Mouse (Mus musculus) spleen, adult 2 months (tissue): ENCODE data around the gene Nfic. TPM values are rescaled to one million over a fixed set of nuclear protein-coding genes. Genes with fewer than 3 reads are reported as not detected.

Experiments used
- DNase-seq, 2 experiments: peaks; one replicate each; pipeline versions ENCODE4 v3.0.0 to v3.0.0-alpha.2; 2012 to 2021; ENCODE audit warnings: low spot score in 2 of 2, low read depth in 1 of 2
- H3K27ac ChIP-seq: fragments of 200-500 bp; 2 replicates; pipeline ENCODE4 v1.5.1; 2012; ENCODE audit warnings: low read length, inconsistent platforms; ENCODE audit not compliant: insufficient read depth
- H3K27me3 ChIP-seq: fragments of 200-500 bp; 2 replicates; pipeline ENCODE4 v1.6.1; 2012; ENCODE audit warnings: mild to moderate bottlenecking, moderate library complexity, low read length, inconsistent platforms; ENCODE audit not compliant: control insufficient read depth, insufficient read depth
- H3K36me3 ChIP-seq: fragments of 200-500 bp; 2 replicates; pipeline ENCODE4 v1.6.1; 2012; ENCODE audit warnings: mild to moderate bottlenecking, low read length, inconsistent platforms; ENCODE audit not compliant: control insufficient read depth, insufficient read depth
- H3K4me1 ChIP-seq: fragments of 200-500 bp; 2 replicates; pipeline ENCODE4 v1.6.1; 2011; ENCODE audit warnings: inconsistent platforms; ENCODE audit not compliant: control insufficient read depth, insufficient read depth, insufficient read length
- H3K4me3 ChIP-seq: fragments of 200-500 bp; 2 replicates; pipeline ENCODE4 v1.5.1; 2011; ENCODE audit warnings: mild to moderate bottlenecking, inconsistent platforms; ENCODE audit not compliant: insufficient read depth, insufficient read length; ENCODE audit errors: extremely low read depth
- CTCF ChIP-seq: fragments of 200-500 bp; IDR thresholded peaks from 2 replicates; pipeline ENCODE4 v1.5.1; 2011; ENCODE audit warnings: mild to moderate bottlenecking, inconsistent platforms; ENCODE audit not compliant: insufficient read depth, insufficient read length, insufficient replicate concordance; ENCODE audit errors: extremely low read depth
- POLR2A ChIP-seq: fragments of 200-500 bp; IDR thresholded peaks from 2 replicates; pipeline ENCODE4 v1.6.1; 2011; ENCODE audit warnings: low read depth, low read length, inconsistent platforms
- WGBS: fragments of 180-500 bp; shearing (Covaris S2); methylation state at CpG from one replicate; pipeline ENCODE4 v1.1.7; 2018; 5-methylcytosine and 5-hydroxymethylcytosine counted together
- polyA plus RNA-seq: library from polyadenylated mRNA; depleted of rRNA; stranded (reverse); fragments of >200 nt; gene quantifications from 2 replicates; pipeline ENCODE4 v1.2.3, GENCODE M21; 2012

The Nfic gene
- polyA plus RNA-seq, 1 experiment = 26.0 TPM

- H3K27ac ChIP-seq = no peak overlapping the region
- WGBS = 24% methylated on average over 5 of the region's 5 CpGs
- no peaks in the 10 kb centered on the region for H3K36me3 ChIP-seq
- peaks cover 13% of the 10 kb centered on the region for H3K4me1 ChIP-seq
- peaks cover 20% of the 10 kb centered on the region for H3K27me3 ChIP-seq
- peak in 1 of 2 experiments; percentile 2 for DNase-seq
- no peak for TF ChIP-seq CTCF
- TF ChIP-seq POLR2A = no peak
- no peak overlapping the region for H3K4me3 ChIP-seq
Measured at GRCm38 (mm10) chr10:81465265-81465645, 9.8 kb upstream of the Nfic start.

- Histone ChIP-seq H3K4me3 (no peak overlapping the region), H3K4me1 (peaks cover 13% of the 10 kb centered on the region), H3K27ac (no peak overlapping the region), H3K27me3 (peaks cover 23% of the 10 kb centered on the region), H3K36me3 (no peaks in the 10 kb centered on the region)
- DNase-seq = peak in 1 of 2 experiments; percentile 17
- WGBS = 6% methylated on average over 33 of the region's 33 CpGs
- TF ChIP-seq CTCF (no peak), POLR2A (no peak)
Measured at GRCm38 (mm10) chr10:81464405-81465264, 9.2 kb upstream of the Nfic start.

GRCm38 (mm10) chr10:81463531-81463930 is 8.1 kb upstream of the Nfic start:
- H3K4me3 ChIP-seq = no peak overlapping the region
- H3K4me1 ChIP-seq = peaks cover 13% of the 10 kb centered on the region
- WGBS = 49% methylated on average over 4 of the region's 4 CpGs
- H3K27ac ChIP-seq = no peak overlapping the region
- DNase-seq = peak in 1 of 2 experiments; percentile 1
- TF ChIP-seq CTCF = no peak
- no peak for TF ChIP-seq POLR2A
- peaks cover 23% of the 10 kb centered on the region for H3K27me3 ChIP-seq
- no peaks in the 10 kb centered on the region for H3K36me3 ChIP-seq

- no peak for TF ChIP-seq POLR2A
- no peak for TF ChIP-seq CTCF
- WGBS = 87% methylated on average over 7 of the region's 7 CpGs
- no peak overlapping the region for H3K4me3 ChIP-seq
- H3K27ac ChIP-seq = no peak overlapping the region
- peaks cover 13% of the 10 kb centered on the region for H3K4me1 ChIP-seq
- peak in 1 of 2 experiments; percentile 1 for DNase-seq
- no peaks in the 10 kb centered on the region for H3K36me3 ChIP-seq
- peaks cover 25% of the 10 kb centered on the region for H3K27me3 ChIP-seq
Measured at GRCm38 (mm10) chr10:81462917-81463316, 7.5 kb upstream of the Nfic start.

GRCm38 (mm10) chr10:81462415-81462804 is 7.0 kb upstream of the Nfic start:
- Histone ChIP-seq H3K4me1 (peaks cover 13% of the 10 kb centered on the region), H3K4me3 (no peak overlapping the region), H3K36me3 (no peaks in the 10 kb centered on the region), H3K27ac (no peak overlapping the region), H3K27me3 (peaks cover 25% of the 10 kb centered on the region)
- peak in 1 of 2 experiments; percentile 2 for DNase-seq
- WGBS = 51% methylated on average over 7 of the region's 7 CpGs
- TF ChIP-seq POLR2A (no peak), CTCF (no peak)

GRCm38 (mm10) chr10:81461673-81462414 is 6.4 kb upstream of the Nfic start:
- peak in 1 of 2 experiments; percentile 2 for DNase-seq
- no peak overlapping the region for H3K27ac ChIP-seq
- H3K36me3 ChIP-seq = no peaks in the 10 kb centered on the region
- TF ChIP-seq CTCF = no peak
- no peak for TF ChIP-seq POLR2A
- peaks cover 25% of the 10 kb centered on the region for H3K27me3 ChIP-seq
- no peak overlapping the region for H3K4me3 ChIP-seq
- 9% methylated on average over 16 of the region's 16 CpGs for WGBS
- H3K4me1 ChIP-seq = peaks cover 13% of the 10 kb centered on the region

- Histone ChIP-seq H3K4me3 (no peak overlapping the region), H3K4me1 (peaks cover 13% of the 10 kb centered on the region), H3K36me3 (no peaks in the 10 kb centered on the region), H3K27me3 (peaks cover 28% of the 10 kb centered on the region), H3K27ac (no peak overlapping the region)
- 38% methylated on average over 11 of the region's 11 CpGs for WGBS
- TF ChIP-seq CTCF = no peak
- TF ChIP-seq POLR2A = no peak
- no peak for DNase-seq
Measured at GRCm38 (mm10) chr10:81460951-81461350, 5.5 kb upstream of the Nfic start.
